Mouse (Mus musculus) right cerebral cortex, adult 2 months (tissue): ENCODE data around the gene Slc22a15.
A peak's percentile ranks its signal among the peaks of the same experiment; 100 is the strongest.
"Not testable (repeated sequence)": the region's sequence is repeated elsewhere in the genome, so short reads cannot be mapped to it uniquely, and the experiment has no call there.

Experiments
- DNase-seq, 2 experiments: peaks; one replicate each; pipeline ENCODE4 v3.0.0; 2021 to 2022; ENCODE audit warnings: low spot score in 2 of 2

The Slc22a15 gene

DNA sequence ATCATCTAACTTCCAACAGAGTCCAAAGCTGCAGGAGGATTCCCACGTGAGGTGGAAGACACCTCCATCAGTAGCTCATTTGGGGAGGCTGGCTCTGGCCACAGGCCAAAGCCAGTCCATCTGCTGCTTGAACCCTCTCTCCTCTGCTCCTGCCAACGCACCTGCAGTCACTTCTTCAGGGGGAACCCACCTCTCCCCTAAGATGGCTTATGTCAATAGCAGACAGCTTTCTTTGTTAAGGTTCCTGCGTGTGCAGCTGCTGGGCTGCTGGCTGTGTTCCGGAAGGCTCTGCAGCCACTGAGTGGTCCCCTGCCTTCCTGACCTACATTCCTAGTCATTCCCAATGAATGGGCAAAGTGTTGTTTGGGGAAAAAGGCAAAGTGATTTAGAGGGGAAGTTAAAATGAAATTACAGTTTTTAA is 57.2 kb downstream of the Slc22a15 start:
- peak; percentile 41 to 48 for DNase-seq

DNA sequence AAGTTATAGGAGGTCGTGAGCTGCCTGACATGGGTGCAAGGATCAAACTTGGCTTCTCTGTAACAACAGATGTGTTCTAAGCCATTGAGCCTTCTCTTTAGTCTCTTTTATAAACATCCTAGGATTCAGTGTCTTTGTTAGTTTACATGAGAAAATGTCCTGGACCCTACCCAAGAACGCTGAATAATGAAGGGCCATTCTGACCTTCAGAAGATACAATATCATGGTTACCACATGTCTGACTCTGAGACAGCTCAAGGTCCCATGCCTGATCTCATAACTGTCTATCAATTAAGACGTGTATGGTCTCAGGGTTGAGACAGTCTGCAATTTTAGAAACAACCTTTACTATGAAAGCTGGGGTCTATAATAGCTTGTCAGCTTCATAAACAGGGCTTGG is 62.4 kb downstream of the Slc22a15 start:
- no peak for DNase-seq

- peak; percentile 32 to 61 for DNase-seq
Measured at GRCm38 (mm10) chr3:101860151-101860550, 64.1 kb downstream of the Slc22a15 start.

DNA sequence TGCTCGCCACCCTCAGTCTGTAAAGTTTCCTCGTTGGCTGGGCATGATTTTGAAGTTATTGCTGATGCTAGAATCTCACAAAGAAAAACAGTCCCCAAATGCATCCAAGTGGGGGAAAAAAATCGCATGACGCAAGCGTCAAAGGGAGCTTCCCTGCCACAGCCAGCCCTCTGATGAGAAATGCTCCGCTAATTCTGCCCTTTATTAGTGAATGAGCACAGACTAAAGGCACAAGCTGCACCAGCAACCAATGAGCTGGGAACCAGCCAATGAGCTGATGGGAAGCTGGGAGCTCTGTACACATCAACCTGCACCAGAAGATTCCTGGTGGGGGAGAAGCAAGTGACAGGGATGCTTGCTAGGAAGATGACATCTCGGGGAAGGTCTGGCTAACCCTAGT is 64.5 kb downstream of the Slc22a15 start:
- no peak for DNase-seq

- no peak for DNase-seq
Measured at GRCm38 (mm10) chr3:101854075-101854474, 70.2 kb downstream of the Slc22a15 start.

GRCm38 (mm10) chr3:101851363-101851762 is 72.9 kb downstream of the Slc22a15 start:
- DNase-seq, result no peak

GRCm38 (mm10) chr3:101848816-101849215 is 75.4 kb downstream of the Slc22a15 start, which contains the start of gene Mab21l3:
Mab21l3 (minus strand) TSS chr3:101848959.
- DNase-seq, result no peak

DNA sequence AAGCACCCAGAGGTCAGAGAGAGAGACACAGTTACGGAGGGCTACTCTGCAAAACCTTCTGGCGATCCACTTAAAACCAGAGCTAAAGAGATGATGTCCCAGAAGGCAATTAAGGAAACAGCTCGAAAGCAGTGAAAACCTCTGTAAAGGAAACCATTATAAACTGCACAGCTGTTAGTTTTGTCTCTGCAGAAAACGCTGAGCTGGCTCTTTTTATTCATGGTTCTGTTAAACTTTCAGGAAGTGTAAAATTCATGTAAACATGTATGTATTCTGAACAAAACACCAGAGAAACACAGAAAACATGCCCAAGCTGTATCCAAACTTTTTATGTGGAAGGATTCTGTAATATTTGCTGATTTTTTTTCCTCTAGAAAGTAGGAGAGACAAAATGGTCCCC is 78.2 kb downstream of the Slc22a15 start:
- no peak for DNase-seq

DNA sequence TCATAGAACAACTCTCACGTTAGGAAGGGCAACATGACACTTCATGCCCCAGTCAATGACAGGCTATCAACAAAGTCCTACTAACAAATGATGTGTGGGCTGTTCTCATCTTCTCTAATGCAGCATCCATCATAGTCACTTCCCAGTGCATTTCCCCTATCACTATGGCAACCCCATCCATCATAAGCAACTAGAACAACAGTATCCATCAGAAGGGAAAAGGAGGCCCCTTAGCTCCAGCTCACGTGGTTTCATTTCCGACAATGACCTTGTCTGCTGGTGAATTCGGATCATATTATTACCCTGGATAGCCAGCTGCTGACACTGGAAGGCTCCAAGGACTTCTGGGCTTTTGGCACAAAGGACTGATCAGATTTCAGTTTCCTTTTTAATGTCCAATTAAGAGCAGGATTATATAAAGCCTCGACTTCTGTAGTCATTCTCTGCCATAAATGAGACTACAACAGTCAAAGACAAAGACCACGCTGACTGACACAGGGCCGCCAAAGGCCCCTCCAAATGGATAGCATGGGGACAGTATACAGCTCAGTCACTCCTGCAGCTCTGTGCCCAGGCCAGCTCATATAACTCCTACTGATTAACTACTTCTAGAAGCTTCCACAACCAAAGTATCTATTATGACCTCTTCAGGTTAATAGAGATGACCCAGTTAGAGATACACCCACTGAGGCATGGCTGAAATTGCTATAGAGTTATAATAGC is 81.7 kb downstream of the Slc22a15 start:
- DNase-seq, result no peak

DNA sequence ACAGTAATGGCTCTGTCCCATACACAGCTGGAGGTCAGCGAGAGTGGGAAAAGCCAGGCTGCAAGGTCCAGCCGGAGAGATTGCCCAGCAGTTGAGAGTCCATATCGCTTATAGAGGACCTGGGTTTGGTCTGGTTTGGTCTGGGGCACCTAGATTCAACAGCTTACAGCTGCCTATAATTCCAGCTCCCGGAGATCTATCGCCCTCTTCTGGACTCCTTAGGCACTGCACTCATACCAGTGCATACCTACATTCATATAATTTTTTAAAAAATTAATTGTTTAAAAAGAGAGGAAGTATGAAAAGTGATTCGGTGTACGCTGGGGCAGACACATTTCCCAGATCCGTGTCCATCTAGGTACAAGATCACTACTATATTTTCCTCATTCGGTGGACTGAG is 84.9 kb downstream of the Slc22a15 start:
- no peak for DNase-seq

- no peak for DNase-seq
Measured at GRCm38 (mm10) chr3:101836971-101837370, 87.3 kb downstream of the Slc22a15 start.

GRCm38 (mm10) chr3:101836532-101836931 is 87.7 kb downstream of the Slc22a15 start:
- DNase-seq, result no peak

GRCm38 (mm10) chr3:101836045-101836444 is 88.2 kb downstream of the Slc22a15 start:
- peak; percentile 60 to 80 for DNase-seq

GRCm38 (mm10) chr3:101831189-101831858 is 92.9 kb downstream of the Slc22a15 start:
- DNase-seq, result no peak

DNA sequence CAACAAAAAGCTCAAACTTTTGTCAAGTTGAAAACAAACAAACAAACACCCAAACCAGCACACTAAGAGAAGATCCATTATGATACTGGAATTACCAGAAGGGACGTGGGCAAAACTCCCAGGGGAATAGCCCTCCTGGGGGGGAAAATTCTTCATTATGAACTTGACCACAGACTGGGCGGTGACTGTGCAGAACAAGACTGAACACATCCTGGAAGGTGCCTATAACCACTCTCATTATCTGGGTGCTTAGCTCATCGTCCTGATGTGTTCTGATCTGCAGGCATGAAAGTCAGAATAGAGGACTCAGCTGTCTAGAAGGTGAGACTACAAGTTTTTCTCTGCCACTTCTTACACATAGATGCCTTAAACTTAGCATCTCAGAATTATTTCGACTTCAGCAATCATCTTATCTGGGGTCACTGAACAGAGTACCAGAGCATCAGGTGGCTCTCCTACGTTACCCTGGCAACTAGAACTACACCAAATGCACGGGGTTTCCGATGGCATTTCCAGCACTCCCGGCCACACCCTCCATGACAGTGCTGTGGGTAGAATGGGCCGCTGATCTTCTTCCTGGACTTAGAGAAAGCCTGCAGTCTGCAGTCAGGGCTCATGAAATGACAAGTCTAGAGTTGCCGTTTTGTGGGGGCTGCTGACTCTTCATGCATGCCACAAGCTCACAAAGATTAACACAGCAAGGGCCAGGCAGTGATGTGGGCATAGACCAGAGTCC is 94.2 kb downstream of the Slc22a15 start:
- DNase-seq, result no peak

DNA sequence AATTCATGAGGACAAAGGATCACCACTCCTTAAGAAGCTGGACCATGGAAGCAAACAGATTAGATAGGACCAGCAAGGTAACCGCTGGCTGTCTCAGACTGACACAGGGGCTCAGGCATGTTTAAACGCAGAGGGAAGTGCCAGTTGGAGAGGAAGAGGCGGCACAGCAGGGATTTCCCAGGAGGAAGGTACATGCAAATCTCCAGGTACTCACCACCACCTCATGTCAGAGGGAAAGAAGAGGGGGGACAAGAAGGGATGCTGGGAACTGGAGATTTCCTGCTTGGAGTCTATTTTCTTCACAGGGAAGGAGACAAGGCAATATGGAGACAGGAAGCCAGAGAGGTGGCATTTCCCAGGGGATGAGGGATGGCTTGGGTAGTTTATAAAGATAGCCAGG is 95.7 kb downstream of the Slc22a15 start:
- no peak for DNase-seq

DNA sequence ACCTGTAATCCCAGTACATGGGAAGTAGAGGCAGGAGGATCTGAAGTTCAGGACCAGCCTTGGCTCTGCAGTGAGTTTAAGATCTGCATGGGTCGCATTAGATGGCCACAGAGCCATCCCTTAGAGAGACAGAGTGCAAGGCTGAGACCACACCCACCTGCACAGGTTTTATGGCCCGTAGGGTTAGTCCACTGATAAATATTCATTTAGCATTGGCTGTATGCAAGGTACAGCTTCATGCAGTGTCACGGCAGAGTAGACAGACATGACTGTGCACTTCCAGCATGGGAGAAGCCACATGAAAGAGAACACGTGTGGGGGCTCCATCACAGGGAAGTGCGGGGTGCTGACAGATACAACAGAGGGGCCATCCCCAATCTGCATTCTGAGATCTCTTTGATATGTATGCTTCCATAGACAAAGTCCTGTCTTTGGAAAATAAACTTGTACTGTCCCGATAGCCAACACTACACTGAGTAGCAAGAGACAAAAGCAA is 97.0 kb downstream of the Slc22a15 start:
- no peak for DNase-seq

- DNase-seq, result no peak
Measured at GRCm38 (mm10) chr3:101824338-101824737, 99.9 kb downstream of the Slc22a15 start.

DNA sequence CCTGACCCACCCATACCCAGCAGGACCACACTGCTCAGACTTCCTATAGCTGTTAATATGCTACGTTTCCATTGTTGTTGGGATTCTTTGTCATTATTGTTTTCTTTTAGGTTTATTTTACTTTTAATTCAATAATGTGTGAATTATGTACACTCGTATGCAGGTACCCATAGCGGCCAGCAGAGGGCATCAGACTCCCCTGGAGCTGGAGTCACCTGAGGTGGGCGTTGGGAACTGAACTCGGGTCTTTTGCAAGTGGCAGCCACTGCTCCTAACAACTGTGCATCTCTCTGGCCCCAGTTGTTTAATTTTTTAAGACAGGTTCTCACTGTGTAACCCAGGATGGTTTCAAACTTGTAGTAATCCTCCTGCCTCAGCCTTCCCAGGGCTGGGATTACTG is 102.2 kb downstream of the Slc22a15 start:
- DNase-seq, result no peak

DNA sequence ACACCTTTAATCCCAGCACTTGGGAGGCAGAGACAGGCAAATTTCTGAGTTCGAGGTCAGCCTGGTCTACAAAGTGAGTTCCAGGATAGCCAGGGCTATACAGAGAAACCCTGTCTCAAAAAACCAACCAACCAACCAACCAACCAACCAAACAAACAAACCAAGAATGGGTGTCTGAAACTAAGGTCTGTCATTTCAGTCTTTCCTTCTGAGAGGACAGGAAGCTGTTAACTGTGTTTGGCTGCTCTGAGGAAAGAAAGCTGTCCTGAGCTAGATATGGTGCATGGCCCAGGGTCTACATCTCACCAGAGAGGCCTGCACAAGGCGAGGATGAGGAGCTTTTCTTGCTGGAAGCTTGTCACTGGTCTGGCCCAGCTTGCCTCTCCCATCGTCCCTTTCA is 103.5 kb downstream of the Slc22a15 start:
- not testable (repeated sequence) for DNase-seq

DNA sequence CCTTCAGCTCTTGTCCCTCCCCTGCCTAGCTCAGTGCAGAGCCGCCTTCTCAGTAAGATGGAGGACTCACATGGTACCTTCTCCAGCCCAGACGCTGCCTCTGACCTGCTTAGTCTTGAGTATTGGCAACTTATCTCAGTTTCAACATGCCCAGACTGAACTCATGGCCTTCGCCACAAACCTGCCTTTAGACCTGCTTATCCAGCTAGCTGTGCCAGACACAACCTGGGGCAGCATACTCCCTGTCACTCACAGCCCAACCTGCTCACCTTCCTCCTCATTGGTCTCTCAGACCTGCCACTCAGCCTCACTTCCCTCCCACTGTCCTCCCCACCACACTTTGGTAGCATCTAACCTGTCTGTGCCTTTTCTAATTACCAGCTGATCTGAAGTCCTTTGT is 108.2 kb downstream of the Slc22a15 start:
- DNase-seq, result no peak

DNA sequence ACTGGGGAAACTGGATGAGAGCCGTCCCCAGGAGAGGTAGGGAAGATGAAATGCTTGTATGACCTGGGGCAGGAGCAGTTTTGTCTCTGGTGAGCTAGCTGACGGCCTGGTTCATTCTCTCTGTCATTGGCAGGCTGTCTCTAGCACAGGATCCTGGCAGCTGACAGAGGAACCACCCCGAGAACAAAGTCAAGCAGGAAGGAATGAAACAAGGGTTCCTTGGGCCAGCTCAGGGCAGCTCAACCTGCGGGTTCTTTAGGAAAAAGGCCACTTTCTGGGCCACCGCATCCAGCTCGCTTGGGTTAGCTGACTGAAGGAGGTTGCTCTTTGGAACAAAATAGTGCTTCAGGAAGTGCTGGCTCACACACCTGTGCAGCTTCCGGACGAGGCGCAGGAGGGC is 109.5 kb downstream of the Slc22a15 start:
- DNase-seq, result no peak
